Mouse (Mus musculus) erythroblast, embryonic 14.5 days (primary cell): ENCODE data around the gene Hist1h2bl. TPM values are rescaled to one million over a fixed set of nuclear protein-coding genes. Genes with fewer than 3 reads are reported as not detected.
"Not testable (repeated sequence)": the region's sequence is repeated elsewhere in the genome, so short reads cannot be mapped to it uniquely, and the experiment has no call there.

Source experiments
- H3K27me3 ChIP-seq: 2 replicates; pipeline ENCODE4 v1.6.1; 2012; ENCODE audit warnings: inconsistent platforms; ENCODE audit not compliant: control insufficient read depth
- H3K36me3 ChIP-seq: 2 replicates; pipeline ENCODE4 v1.6.1; 2012; ENCODE audit warnings: mild to moderate bottlenecking, inconsistent platforms; ENCODE audit not compliant: control insufficient read depth
- H3K4me1 ChIP-seq: 2 replicates; pipeline ENCODE4 v1.6.1; 2012; ENCODE audit warnings: inconsistent platforms; ENCODE audit not compliant: control insufficient read depth
- H3K4me3 ChIP-seq: replicated peaks from 2 replicates; pipeline ENCODE3; 2012; ENCODE audit warnings: moderate library complexity, mild to moderate bottlenecking, inconsistent platforms
- H3K9me3 ChIP-seq: 2 replicates; pipeline ENCODE4 v1.6.1; 2012; ENCODE audit warnings: low read length, inconsistent platforms, mixed read lengths; ENCODE audit not compliant: control insufficient read depth
- GATA1 ChIP-seq: IDR thresholded peaks from 2 replicates; pipeline ENCODE4 v1.6.1; 2012; ENCODE audit warnings: low read length, inconsistent platforms, mixed read lengths
- TAL1 ChIP-seq: IDR thresholded peaks from 3 replicates; pipeline ENCODE4 v1.6.1; 2012; ENCODE audit warnings: low read length, inconsistent platforms, mixed read lengths
- polyA plus RNA-seq: library from polyadenylated mRNA; stranded (reverse); fragments of >175 nt; gene quantifications from 2 replicates; pipeline ENCODE4 v1.2.3, GENCODE M21; 2012

Gene Hist1h2bl
- polyA plus RNA-seq, 1 experiment, result 7.9 TPM

- TF ChIP-seq GATA1 (no peak), TAL1 (no peak)
- no peaks in the 10 kb centered on the region for H3K27me3 ChIP-seq
- H3K36me3 ChIP-seq, result peaks cover 36% of the 10 kb centered on the region
- H3K4me1 ChIP-seq, result peaks cover 59% of the 10 kb centered on the region
- H3K4me3 ChIP-seq, result peak overlapping the region; percentile 68
- no peaks in the 10 kb centered on the region for H3K9me3 ChIP-seq
Observed at GRCm38 (mm10) chr13:21749387-21750158, 33.6 kb upstream of the Hist1h2bl start.

- Histone ChIP-seq H3K4me1 (peaks cover 37% of the 10 kb centered on the region), H3K36me3 (peaks cover 42% of the 10 kb centered on the region), H3K9me3 (no peaks in the 10 kb centered on the region), H3K4me3 (no peak overlapping the region), H3K27me3 (no peaks in the 10 kb centered on the region)
- no peak for TF ChIP-seq TAL1
- TF ChIP-seq GATA1, result no peak
Observed at GRCm38 (mm10) chr13:21745006-21745405, 29.1 kb upstream of the Hist1h2bl start.

GRCm38 (mm10) chr13:21734906-21735767 lies 19.2 kb upstream of the Hist1h2bl start, which contains the start of gene Hist1h4j:
Hist1h4j (plus strand) TSS chr13:21735064.
- H3K27me3 ChIP-seq, H3K36me3 ChIP-seq, H3K9me3 ChIP-seq: not testable (repeated sequence)
- Histone ChIP-seq H3K4me3 (peak within 1 kb of the TSS; percentile 72), H3K4me1 (peaks cover 49% of the 10 kb centered on the region)

GRCm38 (mm10) chr13:21734010-21734905 lies 18.3 kb upstream of the Hist1h2bl start:
- H3K4me3 ChIP-seq, result peak overlapping the region; percentile 65
- peaks cover 3% of the 10 kb centered on the region for H3K36me3 ChIP-seq
- no peaks in the 10 kb centered on the region for H3K27me3 ChIP-seq
- TF ChIP-seq GATA1 (no peak), TAL1 (no peak)
- H3K9me3 ChIP-seq, result no peaks in the 10 kb centered on the region
- H3K4me1 ChIP-seq, result peaks cover 49% of the 10 kb centered on the region

GRCm38 (mm10) chr13:21733466-21733865 lies 17.5 kb upstream of the Hist1h2bl start:
- TF ChIP-seq TAL1 (no peak), GATA1 (no peak)
- H3K4me1 ChIP-seq, result peaks cover 45% of the 10 kb centered on the region
- H3K4me3 ChIP-seq, result no peak overlapping the region
- no peaks in the 10 kb centered on the region for H3K36me3 ChIP-seq
- H3K9me3 ChIP-seq, result no peaks in the 10 kb centered on the region
- no peaks in the 10 kb centered on the region for H3K27me3 ChIP-seq

- Histone ChIP-seq H3K9me3 (no peaks in the 10 kb centered on the region), H3K4me1 (peaks cover 21% of the 10 kb centered on the region), H3K4me3 (no peak overlapping the region), H3K36me3 (no peaks in the 10 kb centered on the region), H3K27me3 (no peaks in the 10 kb centered on the region)
- TF ChIP-seq GATA1 (no peak), TAL1 (no peak)
Observed at GRCm38 (mm10) chr13:21729544-21729943, 13.6 kb upstream of the Hist1h2bl start.

- Histone ChIP-seq H3K4me3 (no peak overlapping the region), H3K4me1 (peaks cover 13% of the 10 kb centered on the region), H3K9me3 (no peaks in the 10 kb centered on the region), H3K36me3 (no peaks in the 10 kb centered on the region), H3K27me3 (no peaks in the 10 kb centered on the region)
- TF ChIP-seq GATA1 (no peak), TAL1 (no peak)
Observed at GRCm38 (mm10) chr13:21727948-21728572, 12.1 kb upstream of the Hist1h2bl start.
